Mouse (Mus musculus) liver, embryonic 15.5 days (tissue): ENCODE results near the gene Phlpp1. TPM values are rescaled to one million over a fixed set of nuclear protein-coding genes. Genes with fewer than 3 reads are reported as not detected.
"Not testable (repeated sequence)": the region's sequence is repeated elsewhere in the genome, so short reads cannot be mapped to it uniquely, and the experiment has no call there.

ENCODE experiments used
- ATAC-seq: fragments of 200-750 bp; cut with Nextera tagmentation; 2 replicates; pipeline ENCODE4 v1.8.0; 2017; ENCODE audit warnings: moderate number of reproducible peaks, mild to moderate bottlenecking, moderate library complexity; ENCODE audit not compliant: insufficient read depth
- H3K27ac ChIP-seq: fragments of 300-500 bp; sonication (generic); replicated peaks from 2 replicates; pipeline ENCODE4 v1.5.1; 2015; ENCODE audit warnings: mild to moderate bottlenecking, inconsistent platforms
- H3K27me3 ChIP-seq: fragments of 300-500 bp; sonication (generic); 2 replicates; pipeline ENCODE4 v1.6.1; 2015; ENCODE audit warnings: mild to moderate bottlenecking, inconsistent platforms
- H3K36me3 ChIP-seq: fragments of 300-500 bp; sonication (generic); replicated peaks from 2 replicates; pipeline ENCODE4 v1.6.1; 2015; ENCODE audit warnings: moderate library complexity, mild to moderate bottlenecking, inconsistent platforms
- H3K4me1 ChIP-seq: fragments of 300-500 bp; sonication (generic); replicated peaks from 2 replicates; pipeline ENCODE4 v1.6.1; 2015; ENCODE audit warnings: inconsistent platforms
- H3K4me2 ChIP-seq: fragments of 300-500 bp; sonication (generic); 2 replicates; pipeline ENCODE4 v1.6.1; 2015; ENCODE audit warnings: moderate library complexity, mild to moderate bottlenecking, inconsistent platforms
- H3K4me3 ChIP-seq: fragments of 300-500 bp; sonication (generic); replicated peaks from 2 replicates; pipeline ENCODE4 v1.5.1; 2015; ENCODE audit warnings: mild to moderate bottlenecking, inconsistent platforms
- H3K9ac ChIP-seq: fragments of 300-500 bp; sonication (generic); 2 replicates; pipeline ENCODE4 v1.6.1; 2015; ENCODE audit warnings: moderate library complexity, mild to moderate bottlenecking, inconsistent platforms
- H3K9me3 ChIP-seq: fragments of 300-500 bp; sonication (generic); replicated peaks from 2 replicates; pipeline ENCODE4 v1.6.1; 2016; ENCODE audit warnings: inconsistent platforms
- WGBS: fragments of 180-500 bp; shearing (Covaris S2); methylation state at CpG from one replicate; pipeline ENCODE4 v1.1.7; 2015; ENCODE audit warnings: mixed read lengths; ENCODE audit not compliant: insufficient replicate concordance; 5-methylcytosine and 5-hydroxymethylcytosine counted together
- polyA plus RNA-seq: library from polyadenylated mRNA; unstranded; fragments of >200 nt; fragmentation: Nextera tagmentation; extraction: Ambion mirVana; gene quantifications from 2 replicates; pipeline ENCODE4 v1.2.1, GENCODE M21; 2015

Gene Phlpp1
- polyA plus RNA-seq, 1 experiment from 2014 or later: 0.94 TPM

DNA sequence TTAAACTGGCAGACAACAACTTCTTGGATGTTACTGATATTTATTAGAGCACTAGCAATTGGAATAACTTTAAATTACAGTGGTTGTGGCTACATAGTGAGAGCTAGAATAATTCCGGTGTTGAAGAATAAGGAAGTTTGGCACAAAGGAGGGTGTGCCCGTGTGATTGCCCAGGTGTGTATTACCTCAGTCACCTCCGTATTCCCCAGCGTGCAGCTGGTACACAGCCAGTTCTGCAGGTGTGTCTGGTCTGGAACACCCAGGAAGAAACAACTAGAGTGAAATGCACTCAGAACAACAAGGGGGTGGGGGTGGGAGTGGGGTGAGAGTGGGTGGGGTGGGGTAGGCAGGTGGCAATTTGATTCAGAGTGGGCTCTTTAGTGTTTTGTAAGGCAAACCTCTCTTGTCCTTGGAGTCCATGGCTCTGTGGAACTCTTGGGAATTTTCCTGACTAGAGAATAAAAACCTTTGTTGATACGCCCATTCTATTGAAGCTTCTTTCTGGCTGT, 107.1 kb downstream of the Phlpp1 start:
- no peaks in the 10 kb centered on the region for H3K36me3 ChIP-seq
- no peak overlapping the region for H3K4me2 ChIP-seq
- ATAC-seq: no peak

DNA sequence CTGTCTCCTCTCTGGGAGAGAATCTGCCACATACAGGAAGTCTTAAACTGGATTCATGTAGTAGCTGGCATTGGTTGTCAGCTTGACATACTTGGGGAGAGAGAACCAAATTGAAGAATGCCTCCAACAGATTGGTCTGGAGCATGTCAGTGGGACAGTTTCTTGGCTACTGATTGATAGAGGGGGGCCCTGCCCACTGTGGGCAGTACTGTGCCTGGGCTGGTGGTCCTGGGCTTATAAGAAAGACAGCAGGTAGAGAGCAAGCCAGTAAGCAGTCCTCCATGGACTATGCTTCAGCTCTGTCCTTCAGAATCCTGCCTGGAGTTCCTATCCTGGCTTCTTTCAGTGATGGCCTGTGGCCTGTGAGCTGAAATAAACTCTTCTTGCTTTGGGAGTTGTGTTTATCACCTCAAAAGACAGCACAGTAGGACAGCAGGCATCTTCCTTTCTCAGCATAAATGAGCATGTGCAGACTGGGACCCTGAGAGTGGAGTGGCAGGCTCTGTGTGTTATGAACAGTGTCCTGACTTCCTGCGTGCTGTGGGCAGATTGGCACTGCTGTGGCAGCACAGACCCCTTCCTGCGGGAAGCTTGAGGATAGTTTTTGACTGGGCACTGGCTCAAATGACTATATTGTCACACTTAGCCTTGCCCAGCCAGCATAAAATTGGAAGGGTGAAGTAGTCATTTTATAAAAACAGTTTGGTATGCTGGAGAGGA, 108.0 kb downstream of the Phlpp1 start:
- Histone ChIP-seq H3K9me3 (no peaks in the 10 kb centered on the region), H3K27ac (no peak overlapping the region), H3K4me3 (no peak overlapping the region), H3K27me3 (no peaks in the 10 kb centered on the region), H3K36me3 (no peaks in the 10 kb centered on the region), H3K4me1 (no peaks in the 10 kb centered on the region), H3K9ac (no peak overlapping the region), H3K4me2 (no peak overlapping the region)
- WGBS: 71% methylated on average over 2 of the region's 2 CpGs
- no peak for ATAC-seq

More for the DNA sequence above, 107.1 kb downstream of the Phlpp1 start:
- no peaks in the 10 kb centered on the region for H3K4me1 ChIP-seq
- H3K9ac ChIP-seq: no peak overlapping the region
- no peak overlapping the region for H3K4me3 ChIP-seq
- no peak overlapping the region for H3K27ac ChIP-seq
- no peaks in the 10 kb centered on the region for H3K27me3 ChIP-seq
- 69% methylated on average over 5 of the region's 5 CpGs for WGBS
- H3K9me3 ChIP-seq: no peaks in the 10 kb centered on the region

DNA sequence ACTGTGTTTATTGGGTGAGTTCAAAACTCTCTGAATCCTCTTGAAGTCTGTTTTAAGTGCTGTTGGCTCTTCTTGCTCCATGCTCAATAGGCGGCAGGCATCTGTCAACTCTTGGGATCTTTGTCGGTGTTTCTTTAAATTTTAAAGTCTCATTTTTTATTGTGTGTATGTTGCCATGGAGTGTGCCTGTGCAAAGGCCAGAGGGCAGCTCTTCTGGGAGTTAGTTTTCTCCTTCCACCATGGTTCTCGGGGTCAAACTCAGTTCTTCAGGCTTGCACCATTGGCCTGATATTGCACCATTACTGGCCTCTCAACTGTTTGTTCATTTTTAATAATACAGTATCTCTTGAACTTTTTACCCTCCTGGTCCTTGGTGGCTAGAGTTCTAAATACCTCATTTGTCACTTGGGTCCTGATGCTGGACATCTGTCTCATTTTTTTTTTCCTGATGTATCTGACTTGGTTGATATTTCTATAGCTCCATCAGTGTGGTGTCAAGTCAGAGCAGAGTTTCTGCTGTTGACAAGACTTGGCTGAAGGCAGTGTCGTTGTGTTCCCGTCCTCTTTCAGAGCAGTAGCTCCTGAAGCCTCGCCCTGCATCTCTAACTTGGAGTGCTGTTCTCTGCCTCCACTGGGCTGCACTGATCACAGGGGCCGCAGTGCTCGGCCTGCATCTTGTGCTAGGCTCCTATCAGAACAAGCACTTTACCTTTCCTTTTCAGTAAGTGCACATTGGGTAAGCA, 108.8 kb downstream of the Phlpp1 start:
- Histone ChIP-seq H3K27me3 (no peaks in the 10 kb centered on the region), H3K4me2 (no peak overlapping the region), H3K4me3 (no peak overlapping the region), H3K9ac (no peak overlapping the region), H3K4me1 (no peaks in the 10 kb centered on the region), H3K27ac (no peak overlapping the region), H3K9me3 (no peaks in the 10 kb centered on the region), H3K36me3 (no peaks in the 10 kb centered on the region)
- 67% methylated on average over 8 of the region's 8 CpGs for WGBS
- no peak for ATAC-seq

DNA sequence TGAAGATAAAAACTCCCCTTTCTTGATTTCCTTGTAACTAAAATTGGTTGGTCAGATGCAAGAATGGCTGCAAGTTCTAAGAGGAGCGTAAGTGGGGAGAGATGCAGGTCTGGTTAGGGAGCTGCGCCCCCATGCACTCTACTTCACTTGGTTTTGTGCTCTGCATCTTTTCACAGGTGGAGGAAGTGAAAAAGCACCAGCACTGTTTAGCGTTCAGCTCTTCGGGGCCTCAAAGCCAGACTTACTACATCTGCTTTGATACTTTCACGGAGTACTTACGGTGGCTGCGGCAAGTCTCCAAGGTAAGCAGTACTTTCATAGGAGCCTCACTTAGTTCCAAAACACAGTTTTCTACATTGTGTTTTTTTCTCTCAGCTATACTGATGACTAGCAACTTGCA, 115.3 kb downstream of the Phlpp1 start:
- ATAC-seq: no peak
- no peak overlapping the region for H3K9ac ChIP-seq
- no peaks in the 10 kb centered on the region for H3K9me3 ChIP-seq
- no peaks in the 10 kb centered on the region for H3K27me3 ChIP-seq
- WGBS: 78% methylated on average over 7 of the region's 7 CpGs
- H3K36me3 ChIP-seq: no peaks in the 10 kb centered on the region
- H3K4me1 ChIP-seq: no peaks in the 10 kb centered on the region
- H3K27ac ChIP-seq: no peak overlapping the region
- H3K4me3 ChIP-seq: no peak overlapping the region
- no peak overlapping the region for H3K4me2 ChIP-seq

DNA sequence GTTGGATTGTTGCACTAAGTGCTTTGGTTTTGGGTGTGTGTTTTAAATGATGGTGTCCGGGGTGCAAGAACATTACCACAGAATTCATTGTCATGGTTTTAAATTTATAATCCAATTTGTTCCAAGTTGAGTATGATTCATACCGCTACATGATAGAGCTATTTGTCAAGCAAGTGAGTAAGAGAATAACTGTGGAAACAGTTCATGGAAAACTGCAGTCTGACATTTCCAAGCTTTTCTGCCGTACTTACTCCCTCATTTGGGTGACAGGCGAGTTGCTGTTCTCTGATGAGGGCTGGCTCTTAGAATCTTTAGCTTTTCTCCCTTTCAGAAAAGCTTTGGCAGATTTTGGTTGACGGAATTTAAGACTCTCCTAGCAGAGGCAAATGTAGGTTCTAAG, 117.5 kb downstream of the Phlpp1 start:
- Histone ChIP-seq H3K27me3 (no peaks in the 10 kb centered on the region), H3K4me2 (no peak overlapping the region), H3K36me3 (no peaks in the 10 kb centered on the region), H3K4me1 (no peaks in the 10 kb centered on the region), H3K9ac (no peak overlapping the region), H3K4me3 (no peak overlapping the region), H3K27ac (no peak overlapping the region), H3K9me3 (no peaks in the 10 kb centered on the region)
- WGBS: 73% methylated on average over 5 of the region's 5 CpGs
- ATAC-seq: no peak

DNA sequence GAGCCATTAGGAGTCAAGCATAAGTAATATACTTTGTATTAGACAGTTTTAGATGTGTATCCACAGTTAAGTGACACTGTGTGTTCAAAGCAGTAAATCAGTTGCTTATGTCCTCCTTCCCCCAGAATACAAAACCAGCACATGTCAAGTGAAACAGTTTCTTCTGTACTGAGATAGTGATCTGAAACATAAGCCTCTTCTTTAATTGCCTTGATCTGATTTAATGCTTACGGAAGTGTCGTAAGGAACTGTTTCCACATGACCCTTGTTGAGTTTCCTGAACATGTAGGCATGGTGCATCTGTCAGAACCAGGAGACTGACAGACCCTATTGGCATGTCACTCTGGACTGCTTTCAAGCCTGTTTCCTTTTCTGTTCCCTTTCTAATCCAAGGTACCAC, 118.0 kb downstream of the Phlpp1 start:
- Histone ChIP-seq H3K9me3 (no peaks in the 10 kb centered on the region), H3K9ac (no peak overlapping the region)
- 84% methylated on average over 2 of the region's 2 CpGs for WGBS

DNA sequence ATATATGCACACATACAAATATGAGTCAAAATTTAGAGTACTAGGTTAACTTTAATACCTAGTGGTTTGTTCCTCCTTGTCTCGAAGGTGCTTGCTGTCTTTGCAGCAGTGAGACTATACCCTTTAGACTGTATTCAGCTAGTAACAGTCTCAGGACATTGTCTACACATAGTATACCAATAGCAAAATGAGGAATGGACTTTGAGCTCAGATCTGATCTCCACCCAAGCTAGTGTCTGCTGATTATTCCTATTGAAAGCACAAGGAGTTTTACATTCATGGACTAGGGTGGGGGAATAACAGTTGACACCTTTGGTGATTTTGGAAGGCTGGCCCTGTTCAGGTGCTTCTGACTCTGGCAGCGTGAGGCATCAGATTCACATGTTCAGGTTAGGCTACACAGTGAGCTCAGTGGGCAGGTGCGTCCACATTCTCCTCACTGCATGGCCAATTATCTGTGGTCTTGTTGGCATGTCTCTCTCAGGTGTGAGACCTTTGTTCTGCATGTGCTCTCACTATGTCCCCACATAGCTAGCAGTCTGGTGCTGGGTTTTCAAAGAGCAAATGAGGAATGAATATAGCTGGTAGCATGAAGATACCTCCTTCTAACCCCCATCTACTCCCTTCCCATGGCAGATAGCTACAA, 138.0 kb downstream of the Phlpp1 start:
- H3K27ac ChIP-seq: no peak overlapping the region
- no peak overlapping the region for H3K4me3 ChIP-seq
- WGBS: 62% methylated on average over 3 of the region's 3 CpGs
- H3K9me3 ChIP-seq: no peaks in the 10 kb centered on the region
- H3K9ac ChIP-seq: no peak overlapping the region
- no peak for ATAC-seq
- H3K4me1 ChIP-seq: no peaks in the 10 kb centered on the region
- no peak overlapping the region for H3K4me2 ChIP-seq
- H3K27me3 ChIP-seq: no peaks in the 10 kb centered on the region
- no peaks in the 10 kb centered on the region for H3K36me3 ChIP-seq

More for the DNA sequence above, 118.0 kb downstream of the Phlpp1 start:
- ATAC-seq: no peak
- no peak overlapping the region for H3K27ac ChIP-seq
- H3K27me3 ChIP-seq: no peaks in the 10 kb centered on the region
- H3K4me3 ChIP-seq: no peak overlapping the region
- H3K4me1 ChIP-seq: no peaks in the 10 kb centered on the region
- H3K4me2 ChIP-seq: no peak overlapping the region
- no peaks in the 10 kb centered on the region for H3K36me3 ChIP-seq

DNA sequence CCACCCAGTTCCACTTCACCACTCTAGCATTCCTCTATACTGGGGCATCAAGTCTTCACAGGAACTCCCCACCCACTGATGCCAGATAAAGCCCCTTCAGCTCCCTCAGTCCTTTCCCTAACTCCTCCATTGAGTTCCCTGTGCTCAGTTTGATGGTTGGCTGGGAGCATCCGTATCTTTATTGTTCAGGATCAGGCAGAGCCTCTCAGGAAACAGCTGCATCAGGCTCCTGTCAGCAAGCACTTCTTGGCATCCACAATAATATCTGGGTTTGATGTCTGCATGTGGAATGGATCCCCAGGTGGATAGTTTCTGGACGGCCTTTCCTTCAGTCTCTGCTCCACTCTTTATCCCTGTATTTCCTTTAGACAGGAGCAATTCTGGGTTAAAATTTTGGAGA, 138.7 kb downstream of the Phlpp1 start:
- no peak for ATAC-seq
- H3K36me3 ChIP-seq: no peaks in the 10 kb centered on the region

DNA sequence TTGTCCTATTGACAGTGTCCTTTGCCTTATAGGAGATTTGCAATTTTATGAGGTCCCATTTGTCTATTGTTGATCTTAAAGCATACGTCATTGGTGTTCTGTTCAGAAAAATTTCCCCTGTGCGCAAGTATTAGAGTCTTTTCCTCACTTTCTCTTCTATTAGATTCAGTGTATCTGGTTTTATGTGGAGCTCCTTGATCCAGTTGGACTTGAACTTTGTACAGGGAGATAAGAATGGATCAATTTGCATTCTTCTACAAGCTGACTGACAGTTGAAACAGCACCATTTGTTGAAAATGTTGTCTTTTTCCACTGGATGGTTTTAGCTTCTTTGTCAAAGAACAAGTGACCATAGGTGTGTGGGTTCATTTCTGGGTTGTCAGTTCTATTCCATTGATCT, 140.3 kb downstream of the Phlpp1 start:
- not testable (repeated sequence) for H3K4me2 ChIP-seq, H3K27ac ChIP-seq, H3K9me3 ChIP-seq, H3K9ac ChIP-seq, ATAC-seq, H3K4me3 ChIP-seq, H3K36me3 ChIP-seq, H3K27me3 ChIP-seq, H3K4me1 ChIP-seq
- WGBS: 71% methylated on average over 2 of the region's 2 CpGs

More for the DNA sequence above, 138.7 kb downstream of the Phlpp1 start:
- 67% methylated on average over 2 of the region's 2 CpGs for WGBS
- no peaks in the 10 kb centered on the region for H3K4me1 ChIP-seq
- H3K9ac ChIP-seq: no peak overlapping the region
- no peaks in the 10 kb centered on the region for H3K27me3 ChIP-seq
- no peak overlapping the region for H3K4me3 ChIP-seq
- no peak overlapping the region for H3K27ac ChIP-seq
- H3K9me3 ChIP-seq: no peaks in the 10 kb centered on the region
- no peak overlapping the region for H3K4me2 ChIP-seq

DNA sequence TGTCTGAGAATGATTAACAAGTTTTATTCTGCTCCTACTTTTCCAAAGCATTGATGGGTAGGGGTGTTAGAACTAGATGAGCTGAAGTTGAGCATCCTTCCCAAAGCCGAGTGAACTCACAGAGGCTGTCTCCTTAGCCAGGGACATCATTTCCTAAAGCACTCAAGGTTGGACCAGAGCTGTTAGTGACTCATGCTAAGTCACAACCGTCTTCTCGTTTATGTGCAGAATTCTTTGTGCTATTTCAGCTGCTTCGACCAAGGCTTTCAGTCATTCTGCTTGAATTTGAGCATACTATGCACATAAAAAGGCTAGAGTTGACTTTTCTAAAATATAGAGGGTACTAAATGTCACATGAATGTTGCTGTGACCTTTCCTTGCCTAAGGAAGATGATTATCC, 142.9 kb downstream of the Phlpp1 start:
- no peak overlapping the region for H3K4me2 ChIP-seq
- H3K4me1 ChIP-seq: no peaks in the 10 kb centered on the region
- no peaks in the 10 kb centered on the region for H3K27me3 ChIP-seq
- H3K9ac ChIP-seq: no peak overlapping the region
- WGBS: 69% methylated on average over 4 of the region's 4 CpGs
- no peak for ATAC-seq
- H3K4me3 ChIP-seq: no peak overlapping the region
- no peaks in the 10 kb centered on the region for H3K9me3 ChIP-seq
- H3K27ac ChIP-seq: no peak overlapping the region
- H3K36me3 ChIP-seq: no peaks in the 10 kb centered on the region

DNA sequence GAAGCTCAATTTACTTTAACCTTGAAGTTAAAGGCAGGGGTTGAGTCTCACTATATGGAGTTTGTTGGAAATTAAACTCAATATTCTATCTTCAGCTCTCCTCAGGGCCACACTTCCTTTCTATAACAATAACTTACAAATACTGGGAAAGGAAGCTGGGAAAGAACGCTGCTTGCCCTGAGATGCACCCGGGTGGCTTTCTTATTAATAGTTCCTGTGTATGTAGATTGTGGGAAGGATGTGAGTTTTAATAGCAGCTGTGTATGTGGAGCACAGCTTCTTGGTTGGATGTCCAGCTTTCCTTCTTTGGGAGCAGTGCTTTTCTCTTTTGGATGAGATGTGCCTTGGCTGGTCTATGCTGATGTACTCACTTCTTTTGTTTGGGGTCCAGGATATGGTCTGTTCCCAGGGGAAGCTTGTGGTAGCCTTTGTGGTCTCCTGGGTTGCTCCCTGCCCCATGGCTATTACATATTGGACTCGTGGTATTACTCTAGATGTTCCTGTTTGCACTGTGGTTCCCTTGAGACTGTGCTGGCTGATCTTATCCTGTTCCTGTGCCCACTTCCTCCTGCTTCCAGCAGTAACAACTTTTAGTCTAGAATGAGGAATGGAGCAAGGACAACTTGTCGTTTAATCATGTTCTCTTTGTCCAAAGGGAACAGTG, 145.2 kb downstream of the Phlpp1 start:
- no peak for ATAC-seq

More for the DNA sequence above, 145.2 kb downstream of the Phlpp1 start:
- H3K9ac ChIP-seq: no peak overlapping the region
- no peaks in the 10 kb centered on the region for H3K27me3 ChIP-seq
- H3K27ac ChIP-seq: no peak overlapping the region
- WGBS: 14% methylated on average over 4 of the region's 4 CpGs
- no peaks in the 10 kb centered on the region for H3K4me1 ChIP-seq
- no peak overlapping the region for H3K4me2 ChIP-seq
- no peaks in the 10 kb centered on the region for H3K36me3 ChIP-seq
- no peaks in the 10 kb centered on the region for H3K9me3 ChIP-seq
- H3K4me3 ChIP-seq: no peak overlapping the region
